Mouse (Mus musculus) adipose tissue, adult 10 weeks (tissue): ENCODE data around the gene 4930579G24Rik. TPM values are rescaled to one million over a fixed set of nuclear protein-coding genes. Genes with fewer than 3 reads are reported as not detected.

Experiments used
- polyA plus RNA-seq: library from polyadenylated mRNA; stranded (reverse); fragments of 350-450 nt; fragmentation: Illumina TruSeq; extraction: RNeasy Lipid Tissue Mini Kit (QIAGEN cat#74804); gene quantifications from one replicate; pipeline ENCODE4 v1.2.3, GENCODE M21; 2014; ENCODE audit warnings: low read depth, low replicate concordance

Gene 4930579G24Rik
- polyA plus RNA-seq: 3.5 TPM

GRCm38 (mm10) chr3:79628561-79629415 lies at the start of gene 4930579G24Rik:
Gene 4930579G24Rik (plus strand): TSS chr3:79629079.

GRCm38 (mm10) chr3:79590863-79591792 lies 37.8 kb upstream of the 4930579G24Rik start, which contains the start of gene Ppid:
Gene Ppid (plus strand): TSS chr3:79591342.

GRCm38 (mm10) chr3:79629416-79629730 lies 494 bp downstream of the 4930579G24Rik start, which contains the start of gene Etfdh:
Gene Etfdh (minus strand): TSS chr3:79629500.

Other genes with a start within 250 kb of the 4930579G24Rik start
- 5.5 TPM for gene Fnip2, start 61.3 kb upstream of the 4930579G24Rik start, polyA plus RNA-seq
- 38.3 TPM for gene Ppid, start 37.7 kb upstream of the 4930579G24Rik start, polyA plus RNA-seq
- gene Etfdh, start 421 bp downstream of the 4930579G24Rik start, polyA plus RNA-seq: 55.1 TPM
- gene Rxfp1, start 108.8 kb downstream of the 4930579G24Rik start, polyA plus RNA-seq: not detected
- 5.2 TPM for gene Tmem144, start 223.7 kb downstream of the 4930579G24Rik start, polyA plus RNA-seq